Mouse (Mus musculus) embryonic facial prominence, embryonic 12.5 days (tissue): ENCODE measurements around the gene Oas1g. TPM values are rescaled to one million over a fixed set of nuclear protein-coding genes. Genes with fewer than 3 reads are reported as not detected.
"Not testable (repeated sequence)": the region's sequence is repeated elsewhere in the genome, so short reads cannot be mapped to it uniquely, and the experiment has no call there.

ENCODE experiments used
- ATAC-seq: fragments of 200-750 bp; cut with Nextera tagmentation; 2 replicates; pipeline ENCODE4 v1.8.0; 2017; ENCODE audit not compliant: insufficient number of reproducible peaks, insufficient read depth, low FRiP score, low TSS enrichment
- H3K27ac ChIP-seq: fragments of 300-500 bp; sonication (generic); 2 replicates; pipeline ENCODE4 v1.5.1; 2016; ENCODE audit warnings: mild to moderate bottlenecking
- H3K27me3 ChIP-seq: fragments of 300-500 bp; sonication (generic); 2 replicates; pipeline ENCODE4 v1.6.1; 2016; ENCODE audit warnings: mild to moderate bottlenecking, moderate library complexity
- H3K36me3 ChIP-seq: fragments of 300-500 bp; sonication (generic); 2 replicates; pipeline ENCODE4 v1.6.1; 2016; ENCODE audit warnings: mild to moderate bottlenecking
- H3K4me1 ChIP-seq: fragments of 300-500 bp; sonication (generic); 2 replicates; pipeline ENCODE4 v1.6.1; 2016
- H3K4me2 ChIP-seq: fragments of 300-500 bp; sonication (generic); replicated peaks from 2 replicates; pipeline ENCODE4 v1.6.1; 2016; ENCODE audit warnings: mild to moderate bottlenecking, moderate library complexity
- H3K4me3 ChIP-seq: fragments of 300-500 bp; sonication (generic); 2 replicates; pipeline ENCODE4 v1.5.1; 2016; ENCODE audit warnings: mild to moderate bottlenecking
- H3K9ac ChIP-seq: fragments of 300-500 bp; sonication (generic); 2 replicates; pipeline ENCODE4 v1.6.1; 2016; ENCODE audit warnings: mild to moderate bottlenecking, moderate library complexity
- H3K9me3 ChIP-seq: fragments of 300-500 bp; sonication (generic); 2 replicates; pipeline ENCODE4 v1.6.1; 2016; ENCODE audit warnings: mild to moderate bottlenecking, moderate library complexity
- WGBS: fragments of 180-500 bp; shearing (Covaris S2); methylation state at CpG from one replicate; pipeline ENCODE4 v1.1.7; 2016; 5-methylcytosine and 5-hydroxymethylcytosine counted together
- polyA plus RNA-seq: library from polyadenylated mRNA; unstranded; fragments of >200 nt; fragmentation: Nextera tagmentation; extraction: Ambion mirVana; gene quantifications from 2 replicates; pipeline ENCODE4 v1.2.1, GENCODE M21; 2016

Oas1g gene
- polyA plus RNA-seq, 1 experiment from 2014 or later, result 0.41 TPM

DNA sequence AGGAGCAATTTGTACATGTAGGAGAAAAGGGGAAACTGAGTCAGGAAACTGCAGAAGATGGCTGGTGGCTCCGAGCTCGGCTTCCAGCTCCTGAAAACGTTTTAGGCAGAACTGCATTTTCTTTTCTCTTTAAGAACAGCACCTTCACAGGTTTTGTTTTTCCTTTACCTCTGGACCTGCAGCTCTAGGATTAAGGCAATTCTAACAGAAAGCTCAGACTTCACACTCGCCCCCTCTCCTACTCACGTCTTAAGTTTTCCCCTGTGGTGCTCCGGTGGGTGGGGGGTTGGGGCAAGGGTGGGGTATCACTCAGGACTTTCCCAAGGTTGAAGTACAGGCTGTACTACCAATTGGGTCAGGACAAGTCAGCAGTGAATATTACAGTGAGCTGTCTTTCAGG is 418 bp upstream of the Oas1g start:
- Histone ChIP-seq H3K4me1 (no peaks in the 10 kb centered on the region), H3K4me3 (no peak overlapping the region), H3K27ac (no peak overlapping the region), H3K27me3 (no peaks in the 10 kb centered on the region), H3K4me2 (no peak overlapping the region), H3K9ac (no peak overlapping the region), H3K36me3 (no peaks in the 10 kb centered on the region), H3K9me3 (no peaks in the 10 kb centered on the region)
- no peak for ATAC-seq
- 49% methylated on average over 6 of the region's 6 CpGs for WGBS

GRCm38 (mm10) chr5:120881681-120882080 is 5.7 kb downstream of the Oas1g start:
- not testable (repeated sequence) for H3K4me1 ChIP-seq, H3K36me3 ChIP-seq, H3K9me3 ChIP-seq, H3K4me2 ChIP-seq, H3K27ac ChIP-seq, ATAC-seq, H3K9ac ChIP-seq, H3K4me3 ChIP-seq, H3K27me3 ChIP-seq
- 91% methylated on average over 6 of the region's 6 CpGs for WGBS

DNA sequence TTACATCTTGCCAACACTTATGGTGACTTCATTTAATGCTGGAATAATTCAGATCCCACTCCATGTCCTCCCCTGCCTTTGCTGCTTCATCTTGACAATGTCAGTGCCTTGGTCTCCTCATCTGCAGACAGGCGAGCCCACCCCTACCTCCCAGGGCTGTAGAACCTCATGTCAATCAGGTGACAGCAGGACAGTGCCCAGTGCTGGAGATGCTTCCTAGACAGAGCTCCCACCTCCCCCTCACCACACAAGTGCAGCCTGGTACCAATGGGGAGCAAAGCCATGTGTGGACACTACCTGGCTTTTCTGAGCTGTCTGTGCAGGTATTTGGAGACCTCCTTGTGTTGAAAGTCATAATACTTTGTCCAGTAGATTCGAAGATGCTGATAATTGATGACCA is 8.6 kb downstream of the Oas1g start:
- not testable (repeated sequence) for ATAC-seq, H3K9me3 ChIP-seq, H3K27me3 ChIP-seq, H3K36me3 ChIP-seq, H3K4me2 ChIP-seq, H3K4me3 ChIP-seq, H3K4me1 ChIP-seq, H3K9ac ChIP-seq, H3K27ac ChIP-seq
- WGBS, result 57% methylated on average over 2 of the region's 2 CpGs

- H3K4me3 ChIP-seq, result not testable (repeated sequence)
Observed at GRCm38 (mm10) chr5:120877407-120877806, 10.0 kb downstream of the Oas1g start.

DNA sequence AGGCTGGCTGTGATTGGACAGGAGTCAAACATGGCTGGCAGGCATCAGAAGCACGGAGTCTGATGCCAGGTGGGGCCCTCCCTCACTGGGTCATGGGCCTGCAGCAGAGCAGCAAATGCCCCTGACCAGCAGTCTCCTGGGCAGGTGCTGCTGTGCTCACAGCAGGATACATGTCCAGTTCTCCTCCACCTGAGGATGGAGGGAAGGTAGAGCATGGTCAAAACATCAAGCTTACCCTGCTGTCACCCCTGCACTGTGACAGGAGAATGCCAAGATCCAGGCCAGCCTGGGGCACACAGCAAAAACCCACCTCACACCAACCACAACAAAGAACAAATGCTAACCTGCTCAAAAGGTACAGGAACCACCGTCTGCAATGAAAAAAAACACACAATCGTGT is 10.6 kb downstream of the Oas1g start:
- H3K9ac ChIP-seq, H3K36me3 ChIP-seq, H3K4me2 ChIP-seq, H3K9me3 ChIP-seq, H3K27me3 ChIP-seq, H3K27ac ChIP-seq, H3K4me3 ChIP-seq, ATAC-seq, H3K4me1 ChIP-seq: not testable (repeated sequence)
- 76% methylated on average over 2 of the region's 3 CpGs for WGBS

More at GRCm38 (mm10) chr5:120877407-120877806, 10.0 kb downstream of the Oas1g start:
- WGBS, result 70% methylated on average over 2 of the region's 2 CpGs
- H3K27me3 ChIP-seq, H3K9me3 ChIP-seq, H3K27ac ChIP-seq, H3K4me2 ChIP-seq, H3K9ac ChIP-seq, H3K36me3 ChIP-seq, H3K4me1 ChIP-seq, ATAC-seq: not testable (repeated sequence)

DNA sequence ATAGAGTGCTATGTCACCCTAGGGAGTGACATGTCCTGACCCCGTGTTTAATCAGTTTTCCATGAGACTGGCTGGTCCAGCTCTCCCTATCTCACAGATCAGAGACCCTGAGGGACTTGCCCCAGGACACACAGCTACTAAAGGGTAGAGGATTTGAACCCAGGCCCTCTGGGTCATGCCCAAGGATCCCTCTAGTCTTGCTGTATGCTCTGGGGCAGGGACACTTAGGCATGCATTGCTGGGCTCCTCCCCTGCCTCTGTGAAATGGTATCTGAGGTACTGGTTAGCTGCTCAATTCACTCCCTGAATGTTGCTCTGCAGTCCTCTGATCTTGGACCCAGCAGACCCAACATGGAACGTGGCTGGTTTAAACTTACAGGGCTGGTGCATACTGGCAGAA is 15.9 kb downstream of the Oas1g start:
- Histone ChIP-seq H3K27ac (no peak overlapping the region), H3K9ac (no peak overlapping the region), H3K4me1 (no peaks in the 10 kb centered on the region), H3K4me2 (no peak overlapping the region), H3K4me3 (no peak overlapping the region), H3K36me3 (no peaks in the 10 kb centered on the region), H3K9me3 (no peaks in the 10 kb centered on the region), H3K27me3 (no peaks in the 10 kb centered on the region)
- 50% methylated on average over 2 of the region's 2 CpGs for WGBS
- no peak for ATAC-seq

DNA sequence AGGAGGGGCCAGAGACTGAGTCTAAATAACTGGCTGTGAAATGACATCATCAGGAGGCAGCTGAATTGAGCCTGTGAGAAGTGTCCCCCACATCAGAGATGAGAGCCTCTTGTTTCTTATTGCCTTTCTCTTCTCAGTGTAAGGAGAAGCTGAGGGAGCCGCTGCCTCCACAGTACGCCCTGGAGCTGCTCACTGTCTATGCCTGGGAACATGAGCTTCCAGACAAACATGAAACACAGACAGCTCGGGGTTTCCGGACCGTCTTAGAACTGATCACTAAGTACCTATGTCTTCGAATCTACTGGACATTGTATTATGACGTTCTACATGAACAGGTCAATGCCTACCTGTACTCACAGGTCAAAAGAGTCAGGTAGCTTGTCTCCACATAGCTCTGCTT is 16.6 kb downstream of the Oas1g start:
- WGBS, result 71% methylated on average over 7 of the region's 7 CpGs
- ATAC-seq, result no peak
- Histone ChIP-seq H3K4me1 (no peaks in the 10 kb centered on the region), H3K27me3 (no peaks in the 10 kb centered on the region), H3K27ac (no peak overlapping the region), H3K36me3 (no peaks in the 10 kb centered on the region), H3K4me2 (no peak overlapping the region), H3K9me3 (no peaks in the 10 kb centered on the region), H3K9ac (no peak overlapping the region), H3K4me3 (no peak overlapping the region)

- Histone ChIP-seq H3K27ac (no peak overlapping the region), H3K9me3 (no peaks in the 10 kb centered on the region), H3K4me2 (no peak overlapping the region), H3K4me1 (no peaks in the 10 kb centered on the region), H3K27me3 (no peaks in the 10 kb centered on the region), H3K36me3 (no peaks in the 10 kb centered on the region), H3K9ac (no peak overlapping the region), H3K4me3 (no peak overlapping the region)
- WGBS, result 63% methylated on average over 3 of the region's 3 CpGs
- no peak for ATAC-seq
Observed at GRCm38 (mm10) chr5:120870081-120870480, 17.3 kb downstream of the Oas1g start.

DNA sequence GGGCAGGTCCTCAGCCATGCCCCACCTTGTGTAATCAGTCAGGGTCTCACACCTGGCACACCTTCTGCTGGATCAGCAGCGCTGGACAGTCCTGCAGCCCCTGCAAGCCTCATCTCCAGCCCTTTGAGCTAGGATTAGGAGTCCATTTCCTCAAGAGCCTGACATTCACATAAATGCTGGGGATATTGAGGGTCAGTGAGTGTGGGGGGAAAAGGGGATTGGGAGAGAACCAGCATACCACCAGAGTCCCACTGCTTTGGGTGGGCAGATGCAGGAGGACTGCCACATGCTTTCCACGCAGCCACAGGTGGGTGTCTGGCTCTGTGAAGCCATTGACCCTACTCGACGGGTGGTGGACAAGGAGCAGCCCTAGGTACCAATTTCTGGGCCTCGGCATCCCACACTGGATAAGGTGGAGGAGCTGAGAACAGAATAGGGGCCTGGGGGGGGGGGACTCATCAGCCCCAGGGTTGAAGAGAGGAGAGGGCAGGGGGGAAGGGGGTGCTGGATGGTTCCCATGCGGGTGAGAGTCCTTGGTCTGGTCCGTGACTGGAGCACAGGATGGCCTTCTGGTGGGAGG is 17.9 kb downstream of the Oas1g start:
- Histone ChIP-seq H3K27me3 (no peaks in the 10 kb centered on the region), H3K9me3 (no peaks in the 10 kb centered on the region), H3K4me1 (no peaks in the 10 kb centered on the region), H3K4me2 (no peak overlapping the region), H3K4me3 (no peak overlapping the region), H3K27ac (no peak overlapping the region), H3K9ac (no peak overlapping the region), H3K36me3 (no peaks in the 10 kb centered on the region)
- no peak for ATAC-seq
- WGBS, result 86% methylated on average over 7 of the region's 7 CpGs

DNA sequence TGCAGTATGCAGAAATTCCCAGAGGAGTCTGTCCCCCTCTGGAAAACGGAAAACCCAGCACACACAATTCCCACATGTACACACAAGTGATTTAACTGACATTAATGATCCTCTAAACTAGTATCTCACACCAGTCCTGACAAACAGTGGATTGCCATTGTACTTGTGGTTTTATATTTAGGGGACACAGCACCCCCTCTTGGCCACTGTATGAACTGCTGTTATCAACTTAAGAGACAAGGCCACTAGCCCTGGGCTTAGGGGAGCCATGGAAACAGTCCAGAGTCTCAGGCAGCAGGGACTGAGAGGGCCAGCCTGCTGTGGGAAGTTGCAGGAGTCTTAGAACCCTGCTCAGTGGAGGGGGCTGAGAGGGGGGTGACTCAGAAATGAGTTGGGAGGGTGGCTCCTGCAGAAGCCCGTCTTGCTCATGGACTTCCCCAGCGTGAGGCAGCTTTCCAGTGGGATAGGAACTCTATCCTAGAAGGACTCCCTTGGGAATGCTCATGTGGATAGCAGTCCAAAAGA is 22.0 kb downstream of the Oas1g start:
- H3K27ac ChIP-seq, result no peak overlapping the region
- no peak for ATAC-seq
- H3K9ac ChIP-seq, result no peak overlapping the region
- H3K4me3 ChIP-seq, result no peak overlapping the region
- no peaks in the 10 kb centered on the region for H3K36me3 ChIP-seq
- H3K4me2 ChIP-seq, result no peak overlapping the region
- WGBS, result 73% methylated on average over 3 of the region's 3 CpGs
- H3K9me3 ChIP-seq, result no peaks in the 10 kb centered on the region
- H3K27me3 ChIP-seq, result no peaks in the 10 kb centered on the region
- H3K4me1 ChIP-seq, result no peaks in the 10 kb centered on the region

DNA sequence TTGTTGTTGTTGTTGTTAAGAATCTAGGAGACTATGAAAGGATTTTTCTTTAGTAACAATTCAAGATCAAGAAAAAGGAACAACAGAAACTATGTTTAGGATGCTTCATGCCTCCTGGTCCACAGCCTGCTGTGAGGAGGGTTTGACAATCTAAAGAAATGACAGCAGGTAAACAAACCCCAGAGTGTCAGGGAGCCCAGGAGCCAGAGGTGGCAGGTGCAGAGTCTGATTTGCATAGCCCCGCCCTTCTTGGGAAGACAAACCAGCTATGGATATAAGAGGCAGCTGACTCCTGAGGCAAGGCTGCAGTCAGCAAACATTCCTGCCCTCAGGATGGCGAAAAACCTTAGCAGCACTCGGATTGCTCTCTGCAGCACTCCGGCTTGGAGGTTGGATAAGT is 26.3 kb downstream of the Oas1g start, which contains the start of gene Oas1h:
Gene Oas1h, plus strand, starts transcription at position 301 of the 400 bp plus-strand sequence.
- no peak within 1 kb of the TSS for H3K27ac ChIP-seq

DNA sequence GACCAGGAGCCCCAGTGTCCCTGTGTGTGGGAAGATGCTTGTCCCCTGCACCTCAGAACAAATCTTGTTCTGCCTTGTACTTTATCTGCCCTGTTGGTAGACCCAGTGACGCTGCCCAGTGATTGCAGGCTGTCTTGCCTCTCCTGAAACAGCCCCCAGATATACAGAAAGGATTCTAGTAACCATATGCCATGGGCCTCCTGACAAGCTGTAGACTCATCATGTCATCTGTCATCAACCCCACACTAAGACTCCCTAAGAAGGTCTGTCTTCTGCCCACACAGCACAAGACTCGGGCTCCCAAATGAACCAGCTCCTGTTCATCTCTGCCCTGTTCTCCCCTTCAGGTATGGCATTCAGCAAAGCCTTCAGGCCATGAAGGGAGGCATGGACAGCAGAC is 28.2 kb downstream of the Oas1g start:
- no peak for ATAC-seq
- WGBS, result 77% methylated on average over 2 of the region's 2 CpGs

More for the DNA sequence above, 26.3 kb downstream of the Oas1g start, which contains the start of gene Oas1h:
- Histone ChIP-seq H3K36me3 (no peaks in the 10 kb centered on the region), H3K9ac (no peak within 1 kb of the TSS), H3K4me1 (no peaks in the 10 kb centered on the region), H3K4me2 (no peak within 1 kb of the TSS), H3K9me3 (no peaks in the 10 kb centered on the region), H3K27me3 (no peaks in the 10 kb centered on the region), H3K4me3 (no peak within 1 kb of the TSS)
- WGBS, result 50% methylated on average over 4 of the region's 4 CpGs
- ATAC-seq, result no peak

More for the DNA sequence above, 28.2 kb downstream of the Oas1g start:
- H3K27me3 ChIP-seq, result no peaks in the 10 kb centered on the region
- no peaks in the 10 kb centered on the region for H3K4me1 ChIP-seq
- no peak overlapping the region for H3K9ac ChIP-seq
- H3K4me3 ChIP-seq, result no peak overlapping the region
- H3K27ac ChIP-seq, result no peak overlapping the region
- no peak overlapping the region for H3K4me2 ChIP-seq
- H3K9me3 ChIP-seq, result peaks cover 3% of the 10 kb centered on the region; the same call in 1 of the 2 replicates
- H3K36me3 ChIP-seq, result no peaks in the 10 kb centered on the region
